8 mouse cellular contexts compared by ENCODE assay signal in the genomic region with DNA sequence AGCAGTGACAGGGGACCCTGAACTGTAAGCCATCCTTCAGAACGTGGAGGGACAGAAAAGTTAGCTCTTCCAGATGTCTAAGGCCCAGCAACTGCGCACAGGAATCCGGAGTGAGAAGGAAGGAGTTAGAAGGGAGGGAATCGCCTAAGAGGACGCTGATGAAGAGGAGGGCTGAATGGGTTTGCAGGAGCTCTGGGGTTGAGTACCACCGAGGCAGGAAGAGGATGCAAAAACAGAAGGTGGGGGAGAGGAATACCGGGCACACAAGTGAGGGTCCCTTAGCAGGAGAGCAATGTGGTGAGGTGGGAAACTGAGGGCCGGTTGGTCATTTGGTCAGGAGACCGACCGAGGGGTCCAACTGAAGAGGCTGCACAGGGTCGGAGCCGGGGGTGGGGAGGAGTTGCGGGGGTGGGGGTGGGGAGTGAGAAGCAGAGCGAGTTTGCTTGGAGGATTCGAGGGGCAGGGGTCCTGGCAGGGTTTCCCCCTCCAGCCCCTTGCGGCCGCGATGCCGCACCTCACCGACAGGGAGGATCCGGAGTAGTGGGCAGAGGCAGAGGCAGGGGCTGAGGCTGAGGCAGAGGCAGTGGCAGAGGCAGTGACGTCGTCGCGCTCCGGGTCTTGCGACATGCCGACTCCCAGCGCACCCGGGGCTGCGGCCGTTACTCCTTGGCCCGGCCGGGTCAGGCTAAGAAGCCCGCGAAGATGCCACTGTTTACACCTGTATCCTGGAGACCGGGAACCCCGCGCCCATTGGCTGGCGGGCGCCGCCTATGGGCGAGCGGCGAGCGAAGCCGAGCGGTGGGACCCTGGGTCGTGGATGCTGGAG. TPM values are rescaled to one million over a fixed set of nuclear protein-coding genes. Genes with fewer than 3 reads are reported as not detected.
A peak's percentile ranks its signal among the peaks of the same experiment; 100 is the strongest.
DNase-seq lines count a peak whose midpoint lies in the region; ATAC-seq lines count a peak whose summit lies in the region.

No protein-coding gene starts in this region.

- peak overlapping the region; percentile 49 for H3K9ac ChIP-seq in limb, embryonic 11.5 days (ENCODE audit: low read length)
- H3K9ac ChIP-seq in midbrain, embryonic 11.5 days (ENCODE audit: low read length) = peak overlapping the region; percentile 52

- no peaks in the 10 kb centered on the region; the same call in none of the 2 replicates for H3K4me1 ChIP-seq in limb, embryonic 11.5 days (ENCODE audit: control insufficient read depth, insufficient read depth, low read length)
- H3K4me1 ChIP-seq in midbrain, embryonic 11.5 days (ENCODE audit: control insufficient read depth, insufficient read depth, low read length) = no peaks in the 10 kb centered on the region

- no peak for DNase-seq in cerebellum, adult 9-10 months
- DNase-seq in gastrocnemius, postnatal 14 days = peak; percentile 48
- peak; percentile 87 for DNase-seq in limb, embryonic 11.5 days (ENCODE audit: low spot score)
- peak; percentile 98 for DNase-seq in midbrain, embryonic 11.5 days (ENCODE audit: low spot score, missing footprints)
- peak; percentile 28 to 51 for DNase-seq in right cerebral cortex, postnatal 36 days (ENCODE audit: low spot score in 2 of 2)

- peak overlapping the region; percentile 72 for H3K4me2 ChIP-seq in limb, embryonic 11.5 days (ENCODE audit: low read depth, severe bottlenecking)
- H3K4me2 ChIP-seq in midbrain, embryonic 11.5 days = peak overlapping the region; percentile 78

- no peak overlapping the region for H3K27ac ChIP-seq in limb, embryonic 11.5 days (replicated peaks; ENCODE audit: low read depth, low read length)
- no peak overlapping the region for H3K27ac ChIP-seq in midbrain, embryonic 11.5 days (ENCODE audit: low read depth, low read length)

- H3K27me3 ChIP-seq in limb, embryonic 11.5 days (ENCODE audit: control insufficient read depth, insufficient read depth, low read length) = peaks cover 3% of the 10 kb centered on the region; the same call in 1 of the 2 replicates
- peaks cover 7% of the 10 kb centered on the region; the same call in 1 of the 2 replicates for H3K27me3 ChIP-seq in midbrain, embryonic 11.5 days (ENCODE audit: control insufficient read depth, insufficient read depth, low read length)

- peak; percentile 56; the same call in 1 of the 2 replicates for ATAC-seq in cerebellum, adult (ENCODE audit: insufficient number of reproducible peaks, low FRiP score, low TSS enrichment)
- ATAC-seq in common myeloid progenitor, adult 5-6 weeks (replicated peaks; ENCODE audit: low read depth, poor library complexity, severe bottlenecking) = peak; percentile 98
- ATAC-seq in inflammation-experienced regulatory T-cells, adult 6 months = peak; percentile 82
- ATAC-seq in limb, embryonic 11.5 days (ENCODE audit: insufficient number of reproducible peaks, low FRiP score, low TSS enrichment, low read depth) = peak; percentile 88
- ATAC-seq in midbrain, embryonic 11.5 days (ENCODE audit: low FRiP score) = peak; percentile 95

- no peaks in the 10 kb centered on the region for H3K36me3 ChIP-seq in limb, embryonic 11.5 days (ENCODE audit: control insufficient read depth, insufficient read depth, low read length)
- H3K36me3 ChIP-seq in midbrain, embryonic 11.5 days (ENCODE audit: control insufficient read depth, insufficient read depth, low read length) = no peaks in the 10 kb centered on the region

- no peaks in the 10 kb centered on the region for H3K9me3 ChIP-seq in limb, embryonic 11.5 days (ENCODE audit: control insufficient read depth, low read length)
- H3K9me3 ChIP-seq in midbrain, embryonic 11.5 days (ENCODE audit: control insufficient read depth, low read length) = no peaks in the 10 kb centered on the region

- H3K4me3 ChIP-seq in limb, embryonic 11.5 days (ENCODE audit: low read depth, low read length) = peak overlapping the region; percentile 42
- H3K4me3 ChIP-seq in midbrain, embryonic 11.5 days (ENCODE audit: low read depth, low read length) = peak overlapping the region; percentile 46

- intact Hi-C loops in gastrocnemius, postnatal 14 days (cut with DNase I; ENCODE audit: low total_unique reads) = no loop called here

- WGBS in limb, embryonic 11.5 days = 2% methylated on average over 49 of the region's 49 CpGs
- 3% methylated on average over 46 of the region's 49 CpGs for WGBS in midbrain, embryonic 11.5 days

RNA-seq across cellular contexts. Expression of gene Gsto1, which starts 17.9 kb away (rescaled TPM):
- total RNA-seq in common myeloid progenitor, adult 5-6 weeks (2017) = 156 and 163 TPM in 2 replicates
- total RNA-seq in gastrocnemius, postnatal 14 days (2021) = 10 to 100 TPM; 33.7 to 35.1 TPM
- polyA plus RNA-seq in inflammation-experienced regulatory T-cells, adult 6 months (2017; shearing (Covaris generic)) = 10 to 100 TPM; 17.8 to 26.4 (median 19.5) TPM
- 232 and 249 TPM in 2 replicates for polyA plus RNA-seq in limb, embryonic 11.5 days (2014; fragmentation: Nextera tagmentation; extraction: Ambion mirVana)
- polyA plus RNA-seq in midbrain, embryonic 11.5 days (2014; fragmentation: Nextera tagmentation; extraction: Ambion mirVana) = 78.9 and 81.1 TPM in 2 replicates

RNA-seq across cellular contexts. Expression of gene Gsto2, which starts 28.4 kb away (rescaled TPM):
- total RNA-seq in common myeloid progenitor, adult 5-6 weeks (2017) = not detected in 2 replicates
- total RNA-seq in gastrocnemius, postnatal 14 days (2021) = under 1 TPM; 0.27 to 0.43 TPM
- polyA plus RNA-seq in inflammation-experienced regulatory T-cells, adult 6 months (2017; shearing (Covaris generic)) = 1 to 10 TPM in 2 of 3 experiments, under 1 TPM in 1; 0.34 to 1.2 (median 1.1) TPM
- polyA plus RNA-seq in limb, embryonic 11.5 days (2014; fragmentation: Nextera tagmentation; extraction: Ambion mirVana) = 0.78 and 1.1 TPM in 2 replicates
- 1.4 and 1.8 TPM in 2 replicates for polyA plus RNA-seq in midbrain, embryonic 11.5 days (2014; fragmentation: Nextera tagmentation; extraction: Ambion mirVana)
